Mouse (Mus musculus): Measurements from ENCODE around the gene Ak1. TPM values are rescaled to one million over a fixed set of nuclear protein-coding genes. Genes with fewer than 3 reads are reported as not detected.

Gene Ak1
- polyA plus RNA-seq, 1 experiment from 2014 or later: 39.1 TPM

DNA sequence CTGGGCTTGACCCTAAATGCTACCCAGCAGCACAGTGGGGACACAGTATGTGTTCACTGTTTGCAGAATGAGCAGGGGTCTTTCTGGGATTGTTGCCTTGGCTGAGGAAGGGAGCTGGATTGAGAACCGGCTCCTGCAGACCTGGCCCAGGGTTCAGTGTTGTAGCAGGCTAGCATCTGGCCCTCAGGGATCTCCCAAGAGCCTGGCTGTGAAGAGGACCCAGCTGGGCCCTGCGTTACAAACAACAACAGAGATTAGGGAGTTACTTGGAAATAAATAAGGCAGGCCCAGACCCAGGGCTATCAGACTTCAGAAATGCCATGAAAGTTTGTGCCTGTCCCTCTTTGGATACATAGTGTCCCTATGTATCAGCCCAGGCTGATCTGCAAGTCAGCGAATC is 24.1 kb downstream of the Ak1 start:
- H3K4me3 ChIP-seq (ENCODE audit: low read length): no peak overlapping the region
- H3K4me1 ChIP-seq (ENCODE audit: insufficient read depth, low read length): peaks cover 21% of the 10 kb centered on the region
- 52% methylated on average over 3 of the region's 3 CpGs for WGBS
- H3K27ac ChIP-seq (ENCODE audit: low read length): peak overlapping the region; percentile 63; the same call in 1 of the 2 replicates
- no peak for ATAC-seq (ENCODE audit: low FRiP score, low TSS enrichment)
- no peak overlapping the region for H3K9ac ChIP-seq (replicated peaks; ENCODE audit: low read length)
- H3K27me3 ChIP-seq (ENCODE audit: insufficient read depth, low read length): no peaks in the 10 kb centered on the region
- H3K4me2 ChIP-seq (replicated peaks; ENCODE audit: low read depth, low read length): no peak overlapping the region
- no peaks in the 10 kb centered on the region for H3K36me3 ChIP-seq (ENCODE audit: insufficient read depth, low read length)
- H3K9me3 ChIP-seq (ENCODE audit: low read length): no peaks in the 10 kb centered on the region

DNA sequence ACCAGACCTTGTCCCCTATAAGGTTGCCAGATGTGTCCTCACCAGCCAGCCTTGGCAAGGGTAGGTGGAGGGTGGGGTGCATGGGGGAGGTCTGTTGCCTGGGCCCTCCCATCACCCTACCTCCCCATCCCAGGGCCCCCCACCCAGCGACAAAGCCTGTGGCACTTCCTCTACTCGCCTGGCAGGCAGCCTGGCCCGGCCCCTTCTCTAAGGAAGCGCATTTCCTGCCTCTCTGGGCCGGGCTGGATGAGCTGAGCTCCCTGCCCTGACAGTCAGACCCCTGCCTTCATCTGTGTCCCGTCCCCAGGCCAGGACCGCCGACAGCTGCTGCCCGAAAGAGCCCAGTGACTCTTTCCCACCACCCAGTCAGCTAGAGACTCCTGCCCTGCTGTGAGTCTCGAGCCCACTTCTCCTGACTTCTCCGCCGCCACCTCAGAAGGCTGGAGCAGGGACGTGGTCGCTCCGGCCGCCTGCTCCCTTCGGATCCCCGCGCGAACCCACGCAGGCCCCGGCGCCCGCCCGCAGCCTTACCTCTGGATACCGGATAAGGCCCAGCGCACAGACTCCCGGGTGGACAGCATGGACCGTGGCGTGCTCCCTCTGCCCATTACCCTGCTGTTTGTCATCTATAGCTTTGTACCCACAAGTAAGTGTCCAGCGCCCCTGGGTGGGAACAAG is 25.0 kb downstream of the Ak1 start, which contains the start of gene Eng:
Gene Eng, plus strand, starts transcription at position 217 of the 678 bp plus-strand sequence.
- Histone ChIP-seq H3K27ac (ENCODE audit: low read length) (peak within 1 kb of the TSS; percentile 63), H3K9ac (replicated peaks; ENCODE audit: low read length) (peak within 1 kb of the TSS; percentile 67), H3K27me3 (ENCODE audit: insufficient read depth, low read length) (no peaks in the 10 kb centered on the region), H3K9me3 (ENCODE audit: low read length) (no peaks in the 10 kb centered on the region), H3K4me1 (ENCODE audit: insufficient read depth, low read length) (peaks cover 19% of the 10 kb centered on the region), H3K4me2 (replicated peaks; ENCODE audit: low read depth, low read length) (peak within 1 kb of the TSS; percentile 36), H3K36me3 (ENCODE audit: insufficient read depth, low read length) (no peaks in the 10 kb centered on the region), H3K4me3 (ENCODE audit: low read length) (peak within 1 kb of the TSS; percentile 49)
- peak; percentile 64 for ATAC-seq (ENCODE audit: low FRiP score, low TSS enrichment)
- 65% methylated on average over 31 of the region's 31 CpGs for WGBS

DNA sequence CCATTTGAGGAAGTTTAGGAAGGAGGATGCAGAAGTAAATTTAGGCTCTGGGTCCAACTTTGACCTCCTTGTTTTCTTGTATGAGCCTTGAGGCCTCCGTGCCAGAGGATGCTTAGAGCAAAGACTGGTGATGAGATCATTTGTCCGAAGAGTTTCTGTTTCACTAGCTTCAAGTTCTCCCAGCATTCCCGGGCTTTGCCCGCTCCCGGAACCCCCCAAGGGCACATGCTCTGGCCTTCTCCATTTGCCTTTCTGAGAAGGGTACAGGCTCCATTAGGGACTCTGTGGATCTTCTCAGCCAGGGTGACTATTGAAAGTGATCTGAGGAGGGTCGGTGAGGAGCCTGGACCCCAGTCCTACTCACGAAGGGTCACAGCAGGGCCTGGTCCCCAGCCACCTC is 25.8 kb downstream of the Ak1 start:
- no peak for ATAC-seq (ENCODE audit: low FRiP score, low TSS enrichment)
- no peaks in the 10 kb centered on the region for H3K36me3 ChIP-seq (ENCODE audit: insufficient read depth, low read length)
- peak overlapping the region; percentile 36 for H3K4me2 ChIP-seq (replicated peaks; ENCODE audit: low read depth, low read length)
- H3K9me3 ChIP-seq (ENCODE audit: low read length): no peaks in the 10 kb centered on the region
- peaks cover 19% of the 10 kb centered on the region for H3K4me1 ChIP-seq (ENCODE audit: insufficient read depth, low read length)
- H3K27me3 ChIP-seq (ENCODE audit: insufficient read depth, low read length): no peaks in the 10 kb centered on the region
- H3K27ac ChIP-seq (ENCODE audit: low read length): peak overlapping the region; percentile 63; the same call in 1 of the 2 replicates
- H3K9ac ChIP-seq (replicated peaks; ENCODE audit: low read length): peak overlapping the region; percentile 67
- WGBS: 80% methylated on average over 7 of the region's 7 CpGs
- peak overlapping the region; percentile 49 for H3K4me3 ChIP-seq (ENCODE audit: low read length)

DNA sequence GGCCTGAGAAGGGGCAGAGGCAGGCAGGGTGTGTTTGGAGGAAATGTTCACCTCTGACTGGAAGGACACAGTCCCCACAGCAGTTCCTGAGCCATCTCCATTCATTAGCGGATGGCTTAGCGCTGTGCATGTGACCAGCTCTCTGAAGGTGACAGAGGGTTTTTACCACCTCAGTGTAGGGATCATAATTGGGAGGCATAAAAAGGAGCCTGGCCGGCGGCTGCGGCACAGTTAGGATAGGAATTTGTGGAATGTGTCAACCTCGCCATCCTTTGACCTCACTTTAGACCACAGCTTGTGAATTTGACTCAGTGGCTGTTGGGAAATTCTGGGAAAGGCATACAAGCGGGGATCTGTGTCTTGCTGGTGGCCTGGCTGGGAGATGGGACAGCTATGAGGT is 32.2 kb downstream of the Ak1 start:
- Histone ChIP-seq H3K9me3 (ENCODE audit: low read length) (no peaks in the 10 kb centered on the region), H3K4me3 (ENCODE audit: low read length) (no peak overlapping the region), H3K4me1 (ENCODE audit: insufficient read depth, low read length) (peaks cover 30% of the 10 kb centered on the region), H3K27me3 (ENCODE audit: insufficient read depth, low read length) (no peaks in the 10 kb centered on the region), H3K4me2 (replicated peaks; ENCODE audit: low read depth, low read length) (peak overlapping the region; percentile 22; the same call in 1 of the 2 replicates), H3K9ac (replicated peaks; ENCODE audit: low read length) (no peak overlapping the region), H3K27ac (ENCODE audit: low read length) (peak overlapping the region; percentile 83), H3K36me3 (ENCODE audit: insufficient read depth, low read length) (no peaks in the 10 kb centered on the region)
- ATAC-seq (ENCODE audit: low FRiP score, low TSS enrichment): no peak
- WGBS: 18% methylated on average over 7 of the region's 7 CpGs

DNA sequence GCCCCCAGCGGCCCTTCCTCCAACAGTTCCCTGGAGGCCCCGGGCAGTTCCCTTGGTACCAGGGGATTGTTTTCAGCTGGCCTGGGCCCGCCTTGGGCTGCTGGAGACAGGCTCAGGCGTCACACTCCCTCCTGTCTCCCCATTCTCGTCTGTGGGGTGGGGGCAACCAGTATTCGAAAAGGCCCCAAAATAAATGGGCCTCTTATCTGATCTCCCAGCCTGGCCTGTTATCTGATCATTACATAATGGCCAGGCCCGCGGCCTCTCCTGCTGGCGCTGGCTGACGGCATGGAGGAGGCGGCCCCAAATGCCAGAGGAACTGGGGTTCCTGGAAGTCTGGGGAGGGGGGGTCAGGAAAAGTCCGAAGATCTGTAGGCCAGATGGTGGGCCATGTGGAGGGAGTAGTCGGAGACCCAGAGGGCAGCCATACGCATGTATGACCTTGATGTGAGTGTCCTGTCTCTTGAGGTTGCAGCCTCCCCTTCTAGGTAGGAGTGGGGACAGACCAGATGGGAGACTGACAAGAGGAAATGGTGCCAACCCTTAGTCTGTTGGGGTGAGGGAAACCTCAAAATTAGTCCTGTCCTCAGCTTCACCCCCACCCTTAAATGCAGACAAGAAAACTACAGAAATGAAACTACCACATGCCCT is 33.3 kb downstream of the Ak1 start:
- 40% methylated on average over 14 of the region's 14 CpGs for WGBS

DNA sequence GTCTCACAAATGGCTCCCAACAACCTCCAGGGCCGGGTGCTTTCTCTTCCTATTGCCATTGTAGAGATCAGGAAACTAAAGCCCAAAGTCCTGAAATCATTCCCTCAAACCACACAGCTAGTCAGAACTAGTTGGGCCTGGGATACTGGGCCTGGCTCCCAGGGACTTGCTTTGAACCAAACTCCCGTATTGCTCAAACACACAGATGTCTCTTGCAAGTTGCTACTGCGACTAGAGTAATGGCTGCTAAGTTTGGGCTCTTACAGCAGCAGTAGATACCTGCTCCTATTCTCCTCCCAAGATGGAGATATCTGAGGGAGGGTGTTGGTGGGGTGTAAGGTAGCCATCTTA is 33.8 kb downstream of the Ak1 start:
- H3K27me3 ChIP-seq (ENCODE audit: insufficient read depth, low read length): no peaks in the 10 kb centered on the region
- no peak overlapping the region for H3K4me3 ChIP-seq (ENCODE audit: low read length)
- no peaks in the 10 kb centered on the region for H3K9me3 ChIP-seq (ENCODE audit: low read length)
- no peak overlapping the region for H3K4me2 ChIP-seq (replicated peaks; ENCODE audit: low read depth, low read length)
- no peaks in the 10 kb centered on the region for H3K36me3 ChIP-seq (ENCODE audit: insufficient read depth, low read length)
- ATAC-seq (ENCODE audit: low FRiP score, low TSS enrichment): no peak
- 71% methylated on average over 3 of the region's 3 CpGs for WGBS
- peaks cover 30% of the 10 kb centered on the region for H3K4me1 ChIP-seq (ENCODE audit: insufficient read depth, low read length)
- no peak overlapping the region for H3K9ac ChIP-seq (replicated peaks; ENCODE audit: low read length)
- H3K27ac ChIP-seq (ENCODE audit: low read length): peak overlapping the region; percentile 83

More for the DNA sequence above, 33.3 kb downstream of the Ak1 start:
- Histone ChIP-seq H3K36me3 (ENCODE audit: insufficient read depth, low read length) (no peaks in the 10 kb centered on the region), H3K4me3 (ENCODE audit: low read length) (no peak overlapping the region), H3K9me3 (ENCODE audit: low read length) (no peaks in the 10 kb centered on the region), H3K27me3 (ENCODE audit: insufficient read depth, low read length) (no peaks in the 10 kb centered on the region), H3K4me2 (replicated peaks; ENCODE audit: low read depth, low read length) (peak overlapping the region; percentile 10; the same call in 1 of the 2 replicates), H3K9ac (replicated peaks; ENCODE audit: low read length) (peak overlapping the region; percentile 39), H3K27ac (ENCODE audit: low read length) (peak overlapping the region; percentile 83), H3K4me1 (ENCODE audit: insufficient read depth, low read length) (peaks cover 30% of the 10 kb centered on the region)
- ATAC-seq (ENCODE audit: low FRiP score, low TSS enrichment): 0 out of 2 replicates have a peak, but pooled peaks have one; percentile 28

DNA sequence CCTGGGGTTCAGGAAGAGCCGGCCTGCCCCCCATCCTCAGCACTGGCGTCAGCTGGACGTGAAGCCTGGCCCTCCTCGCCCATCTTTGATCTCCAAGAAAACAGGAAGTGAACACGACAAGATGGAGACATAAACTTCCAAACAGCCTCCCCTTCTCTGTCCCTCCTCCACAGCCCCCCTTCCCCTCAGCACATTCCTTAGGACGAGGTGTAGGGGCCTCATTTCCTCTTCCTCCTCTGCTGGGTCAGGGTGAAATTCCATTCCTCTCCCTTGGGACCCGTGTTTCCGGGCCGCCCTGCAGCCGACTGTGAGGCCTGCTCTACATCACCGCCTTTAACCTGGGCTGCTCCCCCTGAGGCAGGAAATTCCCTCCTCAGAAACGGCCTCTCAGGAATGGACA is 34.3 kb downstream of the Ak1 start:
- H3K4me3 ChIP-seq (ENCODE audit: low read length): no peak overlapping the region
- peak; percentile 87 for ATAC-seq (ENCODE audit: low FRiP score, low TSS enrichment)
- H3K9me3 ChIP-seq (ENCODE audit: low read length): no peaks in the 10 kb centered on the region
- H3K4me2 ChIP-seq (replicated peaks; ENCODE audit: low read depth, low read length): no peak overlapping the region
- H3K36me3 ChIP-seq (ENCODE audit: insufficient read depth, low read length): no peaks in the 10 kb centered on the region
- no peaks in the 10 kb centered on the region for H3K27me3 ChIP-seq (ENCODE audit: insufficient read depth, low read length)
- WGBS: 18% methylated on average over 12 of the region's 12 CpGs
- H3K9ac ChIP-seq (replicated peaks; ENCODE audit: low read length): no peak overlapping the region
- H3K4me1 ChIP-seq (ENCODE audit: insufficient read depth, low read length): peaks cover 30% of the 10 kb centered on the region
- peak overlapping the region; percentile 83 for H3K27ac ChIP-seq (ENCODE audit: low read length)

DNA sequence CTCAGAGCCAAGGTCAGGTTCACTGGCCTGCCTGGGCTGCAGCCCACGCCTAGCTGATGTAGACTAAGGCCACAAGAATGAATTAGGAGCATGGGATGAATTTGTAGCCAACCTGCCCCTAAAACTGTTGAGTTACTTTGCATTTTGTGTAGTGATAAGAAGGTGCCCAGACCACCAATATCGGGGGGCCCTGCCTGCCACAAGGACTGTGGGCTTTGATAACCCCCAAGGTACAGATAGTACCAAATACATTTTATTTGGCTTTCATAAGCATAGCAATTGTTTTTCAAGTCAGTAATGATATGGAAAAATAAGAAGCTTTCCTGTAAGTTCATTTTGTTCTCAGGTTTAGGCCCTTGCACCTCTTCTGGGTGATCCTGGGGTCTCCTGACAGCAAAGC is 37.3 kb downstream of the Ak1 start:
- no peak for ATAC-seq (ENCODE audit: low FRiP score, low TSS enrichment)
- Histone ChIP-seq H3K4me3 (ENCODE audit: low read length) (no peak overlapping the region), H3K9me3 (ENCODE audit: low read length) (no peaks in the 10 kb centered on the region), H3K27me3 (ENCODE audit: insufficient read depth, low read length) (no peaks in the 10 kb centered on the region), H3K4me2 (replicated peaks; ENCODE audit: low read depth, low read length) (no peak overlapping the region), H3K27ac (ENCODE audit: low read length) (no peak overlapping the region), H3K36me3 (ENCODE audit: insufficient read depth, low read length) (no peaks in the 10 kb centered on the region), H3K4me1 (ENCODE audit: insufficient read depth, low read length) (peaks cover 37% of the 10 kb centered on the region), H3K9ac (replicated peaks; ENCODE audit: low read length) (no peak overlapping the region)
- WGBS: 81% methylated on average over 2 of the region's 2 CpGs

DNA sequence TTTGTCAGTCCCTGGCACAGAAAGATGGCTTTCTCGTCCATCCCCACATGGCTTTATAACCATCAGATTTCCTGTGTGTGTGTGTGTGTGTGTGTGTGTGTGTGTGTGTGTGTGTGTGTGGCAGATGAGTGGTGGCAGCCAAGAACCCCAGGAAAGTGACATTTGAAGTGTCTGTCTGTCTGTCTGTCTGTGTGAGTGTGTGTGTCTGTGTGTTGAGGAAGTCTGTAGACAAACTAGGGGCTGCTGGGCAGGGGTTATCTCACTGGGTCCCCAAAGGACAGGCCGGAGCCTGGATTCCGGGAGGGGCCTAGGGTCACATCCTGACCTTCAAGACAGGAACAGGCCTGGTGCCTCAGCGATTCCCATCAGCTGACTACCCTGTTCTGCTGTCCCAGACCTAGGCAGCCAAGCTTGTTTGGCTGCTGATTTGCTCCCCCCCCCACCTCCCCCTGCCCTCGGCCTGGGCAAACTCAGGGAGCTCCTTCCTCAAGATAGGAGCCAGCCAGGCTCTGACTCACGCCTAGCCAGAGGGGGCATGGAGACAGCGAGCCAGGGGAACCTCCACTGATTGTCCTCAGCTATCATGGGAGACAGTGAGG is 40.0 kb downstream of the Ak1 start:
- Histone ChIP-seq H3K4me1 (ENCODE audit: insufficient read depth, low read length) (peaks cover 21% of the 10 kb centered on the region), H3K27ac (ENCODE audit: low read length) (peak overlapping the region; percentile 6; the same call in 1 of the 2 replicates), H3K9ac (replicated peaks; ENCODE audit: low read length) (no peak overlapping the region), H3K36me3 (ENCODE audit: insufficient read depth, low read length) (no peaks in the 10 kb centered on the region), H3K4me2 (replicated peaks; ENCODE audit: low read depth, low read length) (no peak overlapping the region), H3K4me3 (ENCODE audit: low read length) (no peak overlapping the region), H3K9me3 (ENCODE audit: low read length) (no peaks in the 10 kb centered on the region), H3K27me3 (ENCODE audit: insufficient read depth, low read length) (no peaks in the 10 kb centered on the region)
- WGBS: 34% methylated on average over 7 of the region's 7 CpGs
- ATAC-seq (ENCODE audit: low FRiP score, low TSS enrichment): peak; percentile 55

DNA sequence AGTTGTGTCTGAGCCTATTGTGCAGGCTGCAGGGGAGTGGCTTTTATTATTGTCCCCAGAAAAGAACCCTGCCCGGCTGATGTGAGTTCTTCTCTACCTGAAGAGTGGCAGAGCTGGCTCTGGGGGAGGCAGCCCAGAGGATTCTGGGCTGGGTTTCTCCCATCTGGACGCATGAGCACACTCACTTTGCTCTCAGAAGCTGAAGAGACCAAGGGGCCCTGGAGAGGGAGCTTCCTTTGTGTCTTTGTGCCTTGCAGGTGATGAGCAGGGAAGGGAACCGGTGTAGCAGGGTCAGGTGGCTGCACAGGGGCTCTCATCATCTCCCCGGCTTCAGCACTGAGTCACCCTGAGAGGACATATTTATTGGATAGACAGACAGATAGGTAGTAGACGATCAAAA is 40.7 kb downstream of the Ak1 start:
- H3K4me1 ChIP-seq (ENCODE audit: insufficient read depth, low read length): peaks cover 21% of the 10 kb centered on the region
- no peak overlapping the region for H3K9ac ChIP-seq (replicated peaks; ENCODE audit: low read length)
- H3K4me3 ChIP-seq (ENCODE audit: low read length): no peak overlapping the region
- WGBS: 50% methylated on average over 5 of the region's 5 CpGs
- no peaks in the 10 kb centered on the region for H3K27me3 ChIP-seq (ENCODE audit: insufficient read depth, low read length)
- H3K27ac ChIP-seq (ENCODE audit: low read length): peak overlapping the region; percentile 6; the same call in 1 of the 2 replicates
- H3K36me3 ChIP-seq (ENCODE audit: insufficient read depth, low read length): no peaks in the 10 kb centered on the region
- no peaks in the 10 kb centered on the region for H3K9me3 ChIP-seq (ENCODE audit: low read length)
- H3K4me2 ChIP-seq (replicated peaks; ENCODE audit: low read depth, low read length): no peak overlapping the region
- no peak for ATAC-seq (ENCODE audit: low FRiP score, low TSS enrichment)
